Mouse (Mus musculus) kidney, postnatal 0 days (tissue): ENCODE measurements at regions not wholly inside any gene's neighbourhood (a gene's known extent, or its start where the extent isn't known, plus 50 kb on each side); places are given as distances from the start of the nearest gene placed in this dataset.

Source experiments
- ATAC-seq: fragments of 200-750 bp; cut with Nextera tagmentation; replicated peaks from 2 replicates; pipeline ENCODE4 v1.8.0; 2017; ENCODE audit warnings: low read depth, moderate number of reproducible peaks, moderate TSS enrichment, moderate library complexity; ENCODE audit not compliant: low FRiP score
- DNase-seq: peaks from one replicate; pipeline ENCODE4 v3.0.0-alpha.2; 2016; ENCODE audit warnings: low spot score
- H3K27ac ChIP-seq: fragments of 300-500 bp; sonication (generic); 2 replicates; pipeline ENCODE4 v1.5.1; 2014; ENCODE audit warnings: mild to moderate bottlenecking
- H3K27me3 ChIP-seq: fragments of 300-500 bp; sonication (generic); 2 replicates; pipeline ENCODE4 v1.6.1; 2014; ENCODE audit warnings: low read length, mixed read lengths; ENCODE audit not compliant: insufficient read depth
- H3K36me3 ChIP-seq: fragments of 300-500 bp; sonication (generic); 2 replicates; pipeline ENCODE4 v1.6.1; 2014; ENCODE audit warnings: low read length, mixed read lengths; ENCODE audit not compliant: insufficient read depth
- H3K4me1 ChIP-seq: fragments of 300-500 bp; sonication (generic); replicated peaks from 2 replicates; pipeline ENCODE4 v1.6.1; 2014; ENCODE audit warnings: antibody characterized with exemption, low read length, mixed read lengths; ENCODE audit not compliant: insufficient read depth
- H3K4me2 ChIP-seq: fragments of 300-500 bp; sonication (generic); 2 replicates; pipeline ENCODE4 v1.6.1; 2014; ENCODE audit warnings: mild to moderate bottlenecking, low read length, moderate library complexity, mixed read lengths
- H3K4me3 ChIP-seq: fragments of 300-500 bp; sonication (generic); replicated peaks from 2 replicates; pipeline ENCODE4 v1.5.1; 2014; ENCODE audit warnings: low read depth, low read length
- H3K9ac ChIP-seq: fragments of 300-500 bp; sonication (generic); 2 replicates; pipeline ENCODE4 v1.6.1; 2014; ENCODE audit warnings: low read depth, low read length
- H3K9me3 ChIP-seq: fragments of 300-500 bp; sonication (generic); replicated peaks from 2 replicates; pipeline ENCODE4 v1.6.1; 2016; ENCODE audit warnings: low read length, inconsistent platforms, mixed read lengths
- CTCF ChIP-seq: IDR thresholded peaks from 2 replicates; pipeline ENCODE4 v1.5.1; 2016; ENCODE audit warnings: antibody characterized with exemption, low read depth, mild to moderate bottlenecking, moderate library complexity
- WGBS: fragments of 180-500 bp; shearing (Covaris S2); extraction: QIAGEN DNeasy Blood & Tissue Kit; methylation state at CpG from one replicate; pipeline ENCODE4 v1.1.7; 2014; 5-methylcytosine and 5-hydroxymethylcytosine counted together

- Histone ChIP-seq H3K36me3 (no peaks in the 10 kb centered on the region), H3K27me3 (no peaks in the 10 kb centered on the region), H3K9ac (no peak overlapping the region), H3K4me2 (no peak overlapping the region), H3K4me1 (no peaks in the 10 kb centered on the region), H3K27ac (no peak overlapping the region), H3K4me3 (no peak overlapping the region), H3K9me3 (no peaks in the 10 kb centered on the region)
- WGBS: 74% methylated on average over 16 of the region's 16 CpGs
- no peak for TF ChIP-seq CTCF
- DNase-seq (no peak), ATAC-seq (no peak)
Measured at GRCm38 (mm10) chr4:81726761-81727723, 284.4 kb upstream of the Mpdz start.

GRCm38 (mm10) chr4:81724751-81725150 lies 282.1 kb upstream of the Mpdz start:
- TF ChIP-seq CTCF: no peak
- no peak overlapping the region for H3K4me3 ChIP-seq
- H3K4me2 ChIP-seq: no peak overlapping the region
- H3K27ac ChIP-seq: no peak overlapping the region
- 89% methylated on average over 2 of the region's 2 CpGs for WGBS
- H3K4me1 ChIP-seq: no peaks in the 10 kb centered on the region
- no peaks in the 10 kb centered on the region for H3K27me3 ChIP-seq
- no peaks in the 10 kb centered on the region for H3K36me3 ChIP-seq
- no peak overlapping the region for H3K9ac ChIP-seq
- ATAC-seq: no peak
- H3K9me3 ChIP-seq: no peaks in the 10 kb centered on the region
- DNase-seq: no peak

DNA sequence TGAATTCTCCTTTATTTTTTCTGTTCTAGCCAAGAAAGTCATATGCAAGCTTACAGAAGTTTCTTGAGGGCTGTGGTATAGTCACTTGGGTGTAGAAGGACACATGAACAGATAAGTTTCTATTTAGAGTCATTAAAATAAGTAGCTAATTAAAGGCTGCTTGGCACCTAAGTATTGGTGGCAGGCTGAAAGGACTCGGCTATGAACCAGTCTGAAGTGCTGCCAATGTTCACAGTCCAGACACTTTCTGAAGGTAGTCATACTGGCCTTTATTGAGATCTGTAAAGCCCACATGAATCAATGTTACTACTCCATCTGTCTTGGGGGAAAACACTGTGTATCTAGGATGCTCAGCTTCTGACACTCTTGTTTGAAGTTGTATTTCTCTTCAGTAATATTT lies 269.8 kb upstream of the Mpdz start:
- no peaks in the 10 kb centered on the region for H3K27me3 ChIP-seq
- no peak overlapping the region for H3K4me3 ChIP-seq
- ATAC-seq (no peak), DNase-seq (no peak)
- no peaks in the 10 kb centered on the region for H3K9me3 ChIP-seq
- no peaks in the 10 kb centered on the region for H3K36me3 ChIP-seq
- 56% methylated on average over 1 of the region's 1 CpGs for WGBS
- no peak for TF ChIP-seq CTCF
- no peaks in the 10 kb centered on the region for H3K4me1 ChIP-seq
- H3K27ac ChIP-seq: no peak overlapping the region
- H3K9ac ChIP-seq: no peak overlapping the region
- H3K4me2 ChIP-seq: no peak overlapping the region

GRCm38 (mm10) chr4:81695182-81695581 lies 252.6 kb upstream of the Mpdz start:
- no peak for ATAC-seq
- TF ChIP-seq CTCF: no peak
- no peak overlapping the region for H3K27ac ChIP-seq
- no peaks in the 10 kb centered on the region for H3K36me3 ChIP-seq
- no peak overlapping the region for H3K4me3 ChIP-seq
- H3K9me3 ChIP-seq: no peaks in the 10 kb centered on the region
- no peak overlapping the region for H3K4me2 ChIP-seq
- DNase-seq: no peak
- no peaks in the 10 kb centered on the region for H3K4me1 ChIP-seq
- no peak overlapping the region for H3K9ac ChIP-seq
- H3K27me3 ChIP-seq: no peaks in the 10 kb centered on the region

DNA sequence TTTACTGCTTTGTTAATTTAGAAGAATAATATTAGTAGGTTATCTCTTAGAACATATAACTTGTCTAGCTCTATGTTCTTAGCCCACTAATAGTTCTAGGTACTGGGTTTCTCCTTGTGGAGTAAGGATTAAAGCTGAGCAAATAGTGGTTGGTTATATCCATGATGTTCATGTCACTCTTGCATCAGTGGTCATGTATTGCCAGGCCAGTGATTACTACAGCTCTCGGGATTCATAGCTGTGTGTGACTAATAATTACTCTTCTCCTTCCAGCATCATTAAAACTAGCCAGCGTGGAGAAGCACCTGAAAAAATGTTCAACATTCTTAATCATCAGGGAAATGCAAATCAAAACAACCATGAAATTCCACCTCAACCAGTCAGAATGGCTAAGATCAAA lies 234.6 kb upstream of the Mpdz start:
- Histone ChIP-seq H3K4me2 (no peak overlapping the region), H3K27ac (no peak overlapping the region), H3K4me1 (no peaks in the 10 kb centered on the region), H3K36me3 (no peaks in the 10 kb centered on the region), H3K9me3 (no peaks in the 10 kb centered on the region), H3K9ac (no peak overlapping the region), H3K27me3 (no peaks in the 10 kb centered on the region), H3K4me3 (no peak overlapping the region)
- ATAC-seq (no peak), DNase-seq (no peak)
- 59% methylated on average over 2 of the region's 2 CpGs for WGBS
- TF ChIP-seq CTCF: no peak

GRCm38 (mm10) chr4:81674871-81675270 lies 232.3 kb upstream of the Mpdz start:
- ATAC-seq (no peak), DNase-seq (no peak)
- Histone ChIP-seq H3K9me3 (no peaks in the 10 kb centered on the region), H3K27me3 (no peaks in the 10 kb centered on the region), H3K36me3 (no peaks in the 10 kb centered on the region), H3K9ac (no peak overlapping the region), H3K27ac (no peak overlapping the region), H3K4me1 (no peaks in the 10 kb centered on the region), H3K4me3 (no peak overlapping the region), H3K4me2 (no peak overlapping the region)
- TF ChIP-seq CTCF: no peak
- 86% methylated on average over 2 of the region's 2 CpGs for WGBS
